Mouse (Mus musculus): ENCODE data around the gene Bcat1. TPM values are rescaled to one million over a fixed set of nuclear protein-coding genes. Genes with fewer than 3 reads are reported as not detected.

Gene Bcat1
- polyA plus RNA-seq, 1 experiment, result 141 TPM

DNA sequence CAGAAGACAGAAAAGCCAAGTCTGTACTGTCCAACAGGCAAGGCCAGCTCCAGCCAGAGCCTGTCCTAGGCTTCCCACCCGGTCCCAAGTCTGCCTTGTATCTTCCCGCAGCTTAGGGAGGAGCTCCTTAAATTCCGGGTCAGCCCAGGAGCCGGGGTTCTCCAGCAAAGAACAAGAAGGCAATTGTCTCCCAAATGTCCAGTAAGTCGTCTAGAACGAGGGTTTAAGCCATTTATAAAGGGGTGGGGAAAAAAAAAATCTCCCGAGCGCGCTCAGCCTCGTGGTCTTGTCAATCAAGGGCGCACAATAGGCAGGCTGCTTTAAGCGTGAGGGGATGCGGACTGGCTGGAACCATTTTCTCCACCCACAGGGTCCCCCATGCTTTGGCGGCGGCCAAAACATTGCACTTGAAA lies 28.5 kb downstream of the Bcat1 start:
- H3K36me3 ChIP-seq (ENCODE audit: control insufficient read depth, insufficient read depth, low read length, poor library complexity, severe bottlenecking), result no peaks in the 10 kb centered on the region
- no peak for TF ChIP-seq POLR2A (IDR thresholded peaks at IDR 0.05; ENCODE audit: insufficient read depth, low read length)
- no peak for TF ChIP-seq EP300 (IDR thresholded peaks at IDR 0.05; ENCODE audit: insufficient read depth, low read depth, low read length)
- no peak for TF ChIP-seq CTCF (IDR thresholded peaks at IDR 0.05; ENCODE audit: low read depth, low read length)
- peak overlapping the region; percentile 15 for H3K9ac ChIP-seq (ENCODE audit: low read depth, poor library complexity, severe bottlenecking)
- H3K4me1 ChIP-seq (ENCODE audit: control insufficient read depth, insufficient read depth, low read length), result peaks cover 2% of the 10 kb centered on the region
- H3K27ac ChIP-seq (ENCODE audit: insufficient read depth, low read length), result no peak overlapping the region
- H3K4me3 ChIP-seq (ENCODE audit: low read depth, low read length), result peak overlapping the region; percentile 60
- no peaks in the 10 kb centered on the region for H3K27me3 ChIP-seq (ENCODE audit: control insufficient read depth, insufficient read depth, low read length, poor library complexity, severe bottlenecking)
- H3K9me3 ChIP-seq (replicated peaks; ENCODE audit: control insufficient read depth, insufficient read depth, low read length, poor library complexity, severe bottlenecking), result no peaks in the 10 kb centered on the region

- TF ChIP-seq CTCF (IDR thresholded peaks at IDR 0.05; ENCODE audit: low read depth, low read length), result no peak
- no peak for TF ChIP-seq EP300 (IDR thresholded peaks at IDR 0.05; ENCODE audit: insufficient read depth, low read depth, low read length)
- no peak for TF ChIP-seq POLR2A (IDR thresholded peaks at IDR 0.05; ENCODE audit: insufficient read depth, low read length)
- Histone ChIP-seq H3K27ac (ENCODE audit: insufficient read depth, low read length) (no peak overlapping the region), H3K4me1 (ENCODE audit: control insufficient read depth, insufficient read depth, low read length) (peaks cover 2% of the 10 kb centered on the region), H3K9ac (ENCODE audit: low read depth, poor library complexity, severe bottlenecking) (no peak overlapping the region), H3K36me3 (ENCODE audit: control insufficient read depth, insufficient read depth, low read length, poor library complexity, severe bottlenecking) (no peaks in the 10 kb centered on the region), H3K9me3 (replicated peaks; ENCODE audit: control insufficient read depth, insufficient read depth, low read length, poor library complexity, severe bottlenecking) (no peaks in the 10 kb centered on the region), H3K27me3 (ENCODE audit: control insufficient read depth, insufficient read depth, low read length, poor library complexity, severe bottlenecking) (no peaks in the 10 kb centered on the region), H3K4me3 (ENCODE audit: low read depth, low read length) (no peak overlapping the region)
Observed at GRCm38 (mm10) chr6:145046266-145046890, 29.6 kb downstream of the Bcat1 start.

GRCm38 (mm10) chr6:145044916-145045574 lies 30.9 kb downstream of the Bcat1 start:
- H3K4me3 ChIP-seq (ENCODE audit: low read depth, low read length), result no peak overlapping the region
- no peaks in the 10 kb centered on the region for H3K9me3 ChIP-seq (replicated peaks; ENCODE audit: control insufficient read depth, insufficient read depth, low read length, poor library complexity, severe bottlenecking)
- H3K27ac ChIP-seq (ENCODE audit: insufficient read depth, low read length), result no peak overlapping the region
- H3K36me3 ChIP-seq (ENCODE audit: control insufficient read depth, insufficient read depth, low read length, poor library complexity, severe bottlenecking), result no peaks in the 10 kb centered on the region
- no peak overlapping the region for H3K9ac ChIP-seq (ENCODE audit: low read depth, poor library complexity, severe bottlenecking)
- H3K27me3 ChIP-seq (ENCODE audit: control insufficient read depth, insufficient read depth, low read length, poor library complexity, severe bottlenecking), result no peaks in the 10 kb centered on the region
- no peak for TF ChIP-seq EP300 (IDR thresholded peaks at IDR 0.05; ENCODE audit: insufficient read depth, low read depth, low read length)
- TF ChIP-seq POLR2A (IDR thresholded peaks at IDR 0.05; ENCODE audit: insufficient read depth, low read length), result no peak
- TF ChIP-seq CTCF (IDR thresholded peaks at IDR 0.05; ENCODE audit: low read depth, low read length), result no peak
- peaks cover 2% of the 10 kb centered on the region for H3K4me1 ChIP-seq (ENCODE audit: control insufficient read depth, insufficient read depth, low read length)

DNA sequence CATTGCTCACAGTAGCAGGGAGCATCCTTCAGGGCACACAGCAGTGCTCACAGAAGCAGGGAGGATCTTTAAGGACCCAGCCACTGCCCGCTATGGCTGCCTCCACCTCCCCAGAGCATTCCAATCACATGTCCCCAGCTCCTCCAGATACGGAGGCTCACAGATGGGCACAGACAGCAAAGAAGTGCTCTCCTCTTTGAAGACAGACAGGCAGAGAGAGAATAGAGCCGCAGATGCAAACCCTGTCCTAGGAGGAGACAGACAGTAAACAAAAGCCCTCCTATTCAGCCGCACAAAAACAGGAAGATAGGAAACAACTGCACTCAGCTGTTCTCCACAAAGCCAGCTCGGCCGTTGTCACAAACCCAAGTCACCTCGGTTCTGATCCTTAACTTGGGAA lies 35.3 kb downstream of the Bcat1 start:
- H3K4me1 ChIP-seq (ENCODE audit: control insufficient read depth, insufficient read depth, low read length), result no peaks in the 10 kb centered on the region
- H3K27me3 ChIP-seq (ENCODE audit: control insufficient read depth, insufficient read depth, low read length, poor library complexity, severe bottlenecking), result no peaks in the 10 kb centered on the region
- TF ChIP-seq CTCF (IDR thresholded peaks at IDR 0.05; ENCODE audit: low read depth, low read length) (no peak), EP300 (IDR thresholded peaks at IDR 0.05; ENCODE audit: insufficient read depth, low read depth, low read length) (no peak), POLR2A (IDR thresholded peaks at IDR 0.05; ENCODE audit: insufficient read depth, low read length) (no peak)
- peaks cover 13% of the 10 kb centered on the region for H3K36me3 ChIP-seq (ENCODE audit: control insufficient read depth, insufficient read depth, low read length, poor library complexity, severe bottlenecking)
- H3K4me3 ChIP-seq (ENCODE audit: low read depth, low read length), result no peak overlapping the region
- H3K9ac ChIP-seq (ENCODE audit: low read depth, poor library complexity, severe bottlenecking), result no peak overlapping the region
- H3K9me3 ChIP-seq (replicated peaks; ENCODE audit: control insufficient read depth, insufficient read depth, low read length, poor library complexity, severe bottlenecking), result no peaks in the 10 kb centered on the region
- no peak overlapping the region for H3K27ac ChIP-seq (ENCODE audit: insufficient read depth, low read length)

DNA sequence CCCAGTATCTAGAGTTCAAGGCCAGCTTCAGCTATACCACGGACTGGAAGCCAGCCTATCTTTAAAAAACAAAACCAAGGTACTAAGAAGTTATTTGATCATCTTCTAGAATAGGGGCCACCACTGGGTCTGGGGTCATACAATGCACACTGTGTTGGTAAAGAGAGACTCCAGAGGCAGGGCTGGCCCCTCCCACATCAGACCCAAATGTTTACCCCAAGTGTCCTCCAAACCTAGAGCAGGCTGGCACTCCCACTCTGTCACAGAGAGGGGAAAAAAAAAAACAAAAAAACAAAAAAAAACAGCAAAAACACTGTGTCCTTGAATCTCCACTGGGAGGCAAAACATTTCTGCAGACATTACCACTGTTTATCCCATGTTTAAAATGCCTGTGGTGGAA lies 38.4 kb downstream of the Bcat1 start:
- Histone ChIP-seq H3K27me3 (ENCODE audit: control insufficient read depth, insufficient read depth, low read length, poor library complexity, severe bottlenecking) (no peaks in the 10 kb centered on the region), H3K4me1 (ENCODE audit: control insufficient read depth, insufficient read depth, low read length) (no peaks in the 10 kb centered on the region), H3K36me3 (ENCODE audit: control insufficient read depth, insufficient read depth, low read length, poor library complexity, severe bottlenecking) (peaks cover 26% of the 10 kb centered on the region), H3K27ac (ENCODE audit: insufficient read depth, low read length) (no peak overlapping the region), H3K4me3 (ENCODE audit: low read depth, low read length) (no peak overlapping the region), H3K9me3 (replicated peaks; ENCODE audit: control insufficient read depth, insufficient read depth, low read length, poor library complexity, severe bottlenecking) (no peaks in the 10 kb centered on the region), H3K9ac (ENCODE audit: low read depth, poor library complexity, severe bottlenecking) (no peak overlapping the region)
- no peak for TF ChIP-seq EP300 (IDR thresholded peaks at IDR 0.05; ENCODE audit: insufficient read depth, low read depth, low read length)
- TF ChIP-seq POLR2A (IDR thresholded peaks at IDR 0.05; ENCODE audit: insufficient read depth, low read length), result no peak
- no peak for TF ChIP-seq CTCF (IDR thresholded peaks at IDR 0.05; ENCODE audit: low read depth, low read length)

GRCm38 (mm10) chr6:145035412-145035811 lies 40.6 kb downstream of the Bcat1 start:
- TF ChIP-seq EP300 (IDR thresholded peaks at IDR 0.05; ENCODE audit: insufficient read depth, low read depth, low read length) (no peak), CTCF (IDR thresholded peaks at IDR 0.05; ENCODE audit: low read depth, low read length) (no peak), POLR2A (IDR thresholded peaks at IDR 0.05; ENCODE audit: insufficient read depth, low read length) (no peak)
- H3K36me3 ChIP-seq (ENCODE audit: control insufficient read depth, insufficient read depth, low read length, poor library complexity, severe bottlenecking), result peaks cover 46% of the 10 kb centered on the region

More at GRCm38 (mm10) chr6:145035412-145035811, 40.6 kb downstream of the Bcat1 start:
- Histone ChIP-seq H3K4me1 (ENCODE audit: control insufficient read depth, insufficient read depth, low read length) (no peaks in the 10 kb centered on the region), H3K9ac (ENCODE audit: low read depth, poor library complexity, severe bottlenecking) (no peak overlapping the region), H3K4me3 (ENCODE audit: low read depth, low read length) (no peak overlapping the region), H3K27me3 (ENCODE audit: control insufficient read depth, insufficient read depth, low read length, poor library complexity, severe bottlenecking) (no peaks in the 10 kb centered on the region), H3K9me3 (replicated peaks; ENCODE audit: control insufficient read depth, insufficient read depth, low read length, poor library complexity, severe bottlenecking) (no peaks in the 10 kb centered on the region), H3K27ac (ENCODE audit: insufficient read depth, low read length) (no peak overlapping the region)

Measured in ES-Bruce4 (cell line).